Mouse (Mus musculus): ENCODE measurements around the gene Rras2. TPM values are rescaled to one million over a fixed set of nuclear protein-coding genes. Genes with fewer than 3 reads are reported as not detected.

Gene Rras2
- polyA plus RNA-seq, 1 experiment from 2014 or later, result 15.8 TPM

DNA sequence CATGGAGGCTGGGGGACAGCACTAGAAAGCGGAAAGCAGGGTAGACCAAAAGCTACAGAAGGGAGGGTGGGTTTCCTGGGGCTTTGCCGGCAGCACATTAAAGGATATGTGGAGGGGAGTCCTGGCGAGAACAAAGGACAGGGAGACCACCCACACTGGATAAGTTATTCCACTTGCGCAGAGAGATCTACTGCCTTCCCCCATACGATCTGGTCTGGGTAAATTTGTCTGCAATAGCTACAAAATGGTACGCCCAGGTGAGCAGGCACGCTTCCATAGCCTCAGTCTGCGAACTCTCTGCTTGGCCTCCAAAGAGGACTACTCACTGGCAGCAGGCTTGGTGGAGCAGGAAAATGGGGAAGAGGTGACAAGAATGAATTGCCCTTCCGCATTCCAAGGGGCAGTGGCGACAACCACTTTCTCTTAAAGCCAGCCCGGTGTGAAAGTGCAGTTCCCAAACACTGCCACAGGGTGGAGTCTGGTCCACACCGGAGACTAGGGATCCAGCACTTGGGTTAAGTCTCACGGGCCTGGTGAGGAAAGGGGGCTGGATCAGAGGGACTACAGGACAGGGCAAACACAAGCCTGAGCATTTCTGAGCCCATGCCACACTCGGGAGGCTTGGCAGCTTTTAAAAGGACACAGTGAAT lies 50.9 kb downstream of the Rras2 start:
- Histone ChIP-seq H3K9ac (peak overlapping the region; percentile 59), H3K27me3 (no peaks in the 10 kb centered on the region), H3K4me3 (peak overlapping the region; percentile 28), H3K9me3 (no peaks in the 10 kb centered on the region), H3K4me1 (replicated peaks) (peaks cover 23% of the 10 kb centered on the region), H3K36me3 (no peaks in the 10 kb centered on the region), H3K27ac (no peak overlapping the region), H3K4me2 (peak overlapping the region; percentile 58)
- peak; percentile 77 for ATAC-seq (ENCODE audit: low FRiP score)
- 6% methylated on average over 14 of the region's 14 CpGs for WGBS

DNA sequence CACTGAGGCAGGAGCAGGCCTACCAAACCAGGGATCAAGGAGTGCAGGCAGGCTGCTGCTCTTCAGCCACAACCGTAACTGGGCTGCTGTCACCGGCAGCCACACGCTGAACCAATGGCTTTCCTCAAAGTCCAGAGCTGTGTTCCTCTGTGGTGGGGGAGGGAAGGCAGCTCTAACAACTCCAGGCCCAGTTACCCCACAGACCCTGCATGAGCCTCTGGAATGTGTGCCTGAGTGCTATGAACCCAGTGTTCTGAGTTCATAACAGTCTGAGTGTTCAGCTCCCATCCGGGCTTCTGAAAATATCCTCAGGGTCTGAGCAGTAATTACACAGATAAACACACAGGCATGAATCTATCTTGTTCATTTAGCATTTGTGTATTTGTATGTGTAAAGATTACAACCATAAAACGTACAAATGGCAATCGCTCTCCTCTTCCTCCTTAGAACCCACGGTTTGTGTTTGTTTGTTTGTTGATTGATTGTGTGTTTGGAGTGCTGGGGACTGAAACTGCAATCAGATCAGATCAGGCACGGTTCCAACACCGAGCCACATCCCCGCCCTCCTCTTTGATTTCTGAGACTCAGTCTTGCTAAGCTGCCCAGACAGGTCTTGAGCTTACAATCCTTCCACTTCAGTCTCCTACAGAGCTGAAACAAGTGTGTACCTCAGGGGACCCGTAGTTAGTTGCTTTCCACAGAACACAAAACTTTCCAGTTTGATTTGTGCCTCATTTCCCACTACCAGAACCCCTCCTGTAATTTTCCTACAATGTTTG lies 52.0 kb downstream of the Rras2 start:
- Histone ChIP-seq H3K9ac (no peak overlapping the region), H3K27ac (no peak overlapping the region), H3K4me3 (no peak overlapping the region), H3K4me1 (replicated peaks) (peaks cover 19% of the 10 kb centered on the region), H3K36me3 (no peaks in the 10 kb centered on the region), H3K4me2 (no peak overlapping the region), H3K27me3 (no peaks in the 10 kb centered on the region), H3K9me3 (no peaks in the 10 kb centered on the region)
- WGBS, result 47% methylated on average over 11 of the region's 11 CpGs
- no peak for ATAC-seq (ENCODE audit: low FRiP score)

DNA sequence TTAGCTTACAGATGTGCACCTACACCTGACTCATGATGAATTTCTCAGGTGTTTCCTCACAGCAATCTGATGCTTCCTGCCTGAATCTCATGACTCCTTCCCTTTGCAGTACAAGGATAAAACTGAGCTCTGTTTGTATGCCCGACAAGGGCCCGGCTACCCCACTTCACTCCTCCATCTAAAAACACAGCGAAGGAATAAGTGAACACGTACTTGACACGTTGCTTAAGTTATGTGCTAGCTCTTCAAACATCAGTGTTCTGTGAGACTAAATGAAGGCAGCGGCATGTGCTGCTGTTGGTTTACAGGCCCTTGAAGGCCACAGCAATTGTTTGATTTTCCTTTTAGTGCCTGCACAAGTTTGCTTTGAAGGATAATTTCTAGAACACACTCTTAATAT lies 53.6 kb downstream of the Rras2 start:
- H3K4me1 ChIP-seq (replicated peaks), result peaks cover 19% of the 10 kb centered on the region
- no peak overlapping the region for H3K9ac ChIP-seq
- WGBS, result 91% methylated on average over 6 of the region's 6 CpGs
- no peak overlapping the region for H3K4me2 ChIP-seq
- no peak for ATAC-seq (ENCODE audit: low FRiP score)
- no peaks in the 10 kb centered on the region for H3K27me3 ChIP-seq
- no peaks in the 10 kb centered on the region for H3K36me3 ChIP-seq
- H3K27ac ChIP-seq, result no peak overlapping the region
- no peaks in the 10 kb centered on the region for H3K9me3 ChIP-seq
- no peak overlapping the region for H3K4me3 ChIP-seq

DNA sequence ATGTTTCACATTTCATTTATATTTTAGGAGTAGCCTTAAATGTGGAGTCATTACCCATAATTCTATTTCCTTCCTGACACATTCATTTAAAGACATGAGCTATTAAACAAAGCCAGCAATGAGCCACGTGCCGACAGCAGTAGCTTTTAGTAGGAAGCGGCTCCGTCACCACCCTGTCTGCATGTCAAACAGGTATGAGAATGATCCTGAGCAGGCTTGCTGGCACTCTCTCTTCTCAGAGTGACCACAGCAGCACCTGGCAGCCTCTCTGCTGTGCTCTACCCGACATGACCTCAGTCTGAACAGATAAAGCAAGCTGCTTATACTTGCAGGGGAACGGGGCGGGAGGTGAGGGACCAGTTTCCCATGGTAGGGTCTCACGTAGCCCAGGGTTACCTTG lies 54.0 kb downstream of the Rras2 start:
- H3K4me2 ChIP-seq, result no peak overlapping the region
- no peak overlapping the region for H3K27ac ChIP-seq
- no peaks in the 10 kb centered on the region for H3K9me3 ChIP-seq
- H3K4me3 ChIP-seq, result no peak overlapping the region
- ATAC-seq (ENCODE audit: low FRiP score), result no peak
- no peak overlapping the region for H3K9ac ChIP-seq
- peaks cover 19% of the 10 kb centered on the region for H3K4me1 ChIP-seq (replicated peaks)
- 76% methylated on average over 8 of the region's 8 CpGs for WGBS
- no peaks in the 10 kb centered on the region for H3K36me3 ChIP-seq
- H3K27me3 ChIP-seq, result no peaks in the 10 kb centered on the region

DNA sequence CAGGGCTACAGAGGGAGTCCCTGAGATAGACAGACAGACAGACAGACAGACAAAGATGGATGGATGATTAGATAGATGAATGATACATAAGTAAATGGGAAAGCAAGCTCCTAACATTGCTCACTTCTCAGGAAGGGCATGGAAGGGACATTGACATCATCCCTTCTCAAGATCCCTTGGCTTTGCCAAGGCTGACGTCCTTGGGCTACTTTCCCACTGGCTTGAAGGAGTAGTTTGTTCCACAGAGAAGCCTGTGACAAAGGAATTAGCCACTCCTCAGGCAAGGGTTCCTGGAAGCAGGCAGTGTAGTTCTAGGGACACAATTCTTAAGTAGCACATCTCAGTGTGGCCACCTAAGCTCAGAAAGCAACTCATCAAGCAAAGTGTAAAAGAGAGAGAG lies 55.1 kb downstream of the Rras2 start:
- no peak overlapping the region for H3K4me2 ChIP-seq
- H3K9me3 ChIP-seq, result no peaks in the 10 kb centered on the region
- H3K9ac ChIP-seq, result no peak overlapping the region
- WGBS, result 83% methylated on average over 1 of the region's 1 CpGs
- no peak for ATAC-seq (ENCODE audit: low FRiP score)
- H3K36me3 ChIP-seq, result no peaks in the 10 kb centered on the region
- no peak overlapping the region for H3K27ac ChIP-seq
- no peaks in the 10 kb centered on the region for H3K27me3 ChIP-seq
- H3K4me1 ChIP-seq (replicated peaks), result peaks cover 19% of the 10 kb centered on the region
- H3K4me3 ChIP-seq, result no peak overlapping the region

DNA sequence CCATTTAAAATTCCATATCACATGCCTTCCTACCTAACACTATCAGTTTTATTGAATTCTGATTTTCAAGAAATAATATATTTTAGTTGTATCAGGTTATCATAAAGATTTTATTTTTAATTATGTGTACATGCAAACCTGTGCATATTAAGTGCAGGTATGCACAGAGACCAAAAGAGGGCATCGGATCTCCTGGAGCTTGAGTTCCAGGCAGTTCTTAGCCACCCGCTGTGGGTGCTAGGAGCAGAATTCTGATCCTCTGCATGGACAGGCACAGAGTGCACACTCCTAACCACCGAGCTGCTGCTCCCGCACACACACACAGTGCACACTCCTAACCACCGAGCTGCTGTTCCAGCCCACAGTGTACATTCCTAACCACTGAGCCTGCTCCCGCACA lies 57.1 kb downstream of the Rras2 start:
- WGBS, result 96% methylated on average over 6 of the region's 6 CpGs
- no peak overlapping the region for H3K4me2 ChIP-seq
- no peak for ATAC-seq (ENCODE audit: low FRiP score)
- no peak overlapping the region for H3K4me3 ChIP-seq
- H3K9me3 ChIP-seq, result no peaks in the 10 kb centered on the region
- no peaks in the 10 kb centered on the region for H3K27me3 ChIP-seq
- H3K9ac ChIP-seq, result no peak overlapping the region
- no peaks in the 10 kb centered on the region for H3K36me3 ChIP-seq
- H3K4me1 ChIP-seq (replicated peaks), result peaks cover 12% of the 10 kb centered on the region
- H3K27ac ChIP-seq, result no peak overlapping the region

DNA sequence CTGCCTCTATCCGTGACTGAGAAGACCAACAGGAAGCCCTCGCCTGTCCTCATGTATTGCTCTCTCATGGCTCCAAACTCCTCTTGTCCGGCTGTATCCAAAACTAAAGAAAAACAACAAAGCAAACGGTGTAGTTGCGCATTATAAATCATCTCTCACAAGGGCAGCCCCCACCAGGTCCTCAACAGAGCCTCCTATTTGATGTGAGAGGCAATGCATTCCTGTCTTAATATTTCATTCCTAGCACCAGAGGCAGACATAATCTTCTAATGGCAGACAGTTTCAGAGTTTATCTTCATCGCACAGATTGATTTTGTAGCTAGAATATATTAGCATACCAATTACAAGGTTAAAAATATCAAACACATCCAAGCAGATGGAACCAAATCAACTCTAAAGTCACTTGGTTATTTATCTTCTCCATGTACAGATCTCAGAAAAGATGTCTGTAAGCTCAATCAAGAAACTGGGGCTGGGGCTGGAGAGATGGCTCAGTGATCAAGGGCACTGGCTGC lies 58.6 kb downstream of the Rras2 start:
- Histone ChIP-seq H3K4me1 (replicated peaks) (peaks cover 10% of the 10 kb centered on the region; the same call in 1 of the 2 replicates), H3K36me3 (no peaks in the 10 kb centered on the region), H3K27me3 (no peaks in the 10 kb centered on the region), H3K27ac (0 out of 2 replicates have a peak overlapping the region, but pooled peaks have one; percentile 36), H3K9ac (no peak overlapping the region), H3K4me2 (no peak overlapping the region), H3K4me3 (no peak overlapping the region), H3K9me3 (no peaks in the 10 kb centered on the region)
- WGBS, result 75% methylated on average over 6 of the region's 6 CpGs
- ATAC-seq (ENCODE audit: low FRiP score), result no peak

DNA sequence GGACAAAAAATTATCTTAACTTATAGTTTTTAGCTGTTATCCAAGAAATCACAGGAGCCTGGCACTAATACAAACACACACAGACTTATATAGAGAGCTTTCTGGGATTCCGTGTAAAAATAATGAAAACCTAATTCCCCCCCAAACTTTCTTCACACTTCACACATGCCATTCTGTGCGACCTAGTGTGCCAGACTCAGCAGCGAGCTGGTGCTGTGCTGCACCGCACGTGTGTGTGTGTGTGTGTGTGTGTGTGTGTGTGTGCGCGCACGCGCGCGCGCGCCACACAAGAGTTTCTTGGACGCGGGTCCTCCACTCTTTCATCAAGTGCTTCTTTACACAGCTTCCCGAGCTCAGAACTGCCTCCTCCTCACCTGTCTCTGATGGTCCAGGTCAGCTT lies 59.4 kb downstream of the Rras2 start:
- WGBS, result 93% methylated on average over 16 of the region's 16 CpGs
- Histone ChIP-seq H3K27ac (no peak overlapping the region), H3K9ac (no peak overlapping the region), H3K36me3 (no peaks in the 10 kb centered on the region), H3K4me3 (no peak overlapping the region), H3K9me3 (no peaks in the 10 kb centered on the region), H3K27me3 (no peaks in the 10 kb centered on the region), H3K4me1 (replicated peaks) (peaks cover 6% of the 10 kb centered on the region; the same call in 1 of the 2 replicates), H3K4me2 (no peak overlapping the region)
- ATAC-seq (ENCODE audit: low FRiP score), result no peak

DNA sequence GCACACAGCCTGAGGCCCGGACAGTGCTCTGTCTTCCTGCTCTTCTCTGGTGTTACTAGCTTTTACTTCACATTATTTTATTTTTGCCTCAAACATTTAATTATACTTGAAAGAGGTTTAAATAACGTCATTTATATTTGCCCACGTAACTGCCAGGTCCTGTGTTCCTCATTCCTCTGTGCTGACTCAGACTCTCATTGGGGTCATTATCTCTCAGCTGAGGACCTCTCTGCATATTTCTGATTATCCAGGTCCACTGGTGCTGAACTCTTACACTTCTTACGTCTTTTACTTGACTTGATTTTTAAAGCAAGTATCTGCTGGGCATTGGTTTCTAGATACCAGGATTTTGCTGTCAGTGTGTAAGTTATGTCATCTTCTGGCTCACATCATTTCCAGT lies 63.9 kb downstream of the Rras2 start:
- no peaks in the 10 kb centered on the region for H3K36me3 ChIP-seq
- ATAC-seq (ENCODE audit: low FRiP score), result no peak
- no peaks in the 10 kb centered on the region for H3K27me3 ChIP-seq
- peaks cover 6% of the 10 kb centered on the region; the same call in 1 of the 2 replicates for H3K4me1 ChIP-seq (replicated peaks)
- H3K9ac ChIP-seq, result no peak overlapping the region
- H3K27ac ChIP-seq, result no peak overlapping the region
- no peak overlapping the region for H3K4me3 ChIP-seq
- no peaks in the 10 kb centered on the region for H3K9me3 ChIP-seq
- H3K4me2 ChIP-seq, result no peak overlapping the region
- 85% methylated on average over 4 of the region's 4 CpGs for WGBS

DNA sequence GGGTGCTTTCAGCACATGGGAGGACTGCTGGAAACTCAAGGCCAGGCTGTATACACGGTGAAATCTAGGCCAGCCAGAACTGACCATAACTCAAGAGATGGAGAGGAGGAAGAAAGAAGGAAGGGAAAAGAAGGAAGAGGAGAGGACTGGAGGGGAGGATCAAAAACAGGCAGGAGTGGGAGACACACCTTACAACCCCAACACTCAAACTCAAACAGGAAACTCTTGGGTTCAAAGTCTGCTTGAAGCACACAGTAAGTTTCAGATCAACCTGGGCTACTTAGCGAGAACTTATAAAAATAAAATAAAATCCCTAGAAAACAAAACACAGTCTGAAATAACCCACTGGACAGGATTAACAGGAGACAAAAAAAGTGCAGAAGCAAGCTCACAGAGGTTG lies 71.8 kb downstream of the Rras2 start:
- Histone ChIP-seq H3K9ac (no peak overlapping the region), H3K4me3 (no peak overlapping the region), H3K27ac (no peak overlapping the region), H3K27me3 (no peaks in the 10 kb centered on the region), H3K4me1 (replicated peaks) (peaks cover 10% of the 10 kb centered on the region), H3K9me3 (no peaks in the 10 kb centered on the region), H3K4me2 (no peak overlapping the region), H3K36me3 (no peaks in the 10 kb centered on the region)
- no peak for ATAC-seq (ENCODE audit: low FRiP score)
- WGBS, result 82% methylated on average over 2 of the region's 2 CpGs

DNA sequence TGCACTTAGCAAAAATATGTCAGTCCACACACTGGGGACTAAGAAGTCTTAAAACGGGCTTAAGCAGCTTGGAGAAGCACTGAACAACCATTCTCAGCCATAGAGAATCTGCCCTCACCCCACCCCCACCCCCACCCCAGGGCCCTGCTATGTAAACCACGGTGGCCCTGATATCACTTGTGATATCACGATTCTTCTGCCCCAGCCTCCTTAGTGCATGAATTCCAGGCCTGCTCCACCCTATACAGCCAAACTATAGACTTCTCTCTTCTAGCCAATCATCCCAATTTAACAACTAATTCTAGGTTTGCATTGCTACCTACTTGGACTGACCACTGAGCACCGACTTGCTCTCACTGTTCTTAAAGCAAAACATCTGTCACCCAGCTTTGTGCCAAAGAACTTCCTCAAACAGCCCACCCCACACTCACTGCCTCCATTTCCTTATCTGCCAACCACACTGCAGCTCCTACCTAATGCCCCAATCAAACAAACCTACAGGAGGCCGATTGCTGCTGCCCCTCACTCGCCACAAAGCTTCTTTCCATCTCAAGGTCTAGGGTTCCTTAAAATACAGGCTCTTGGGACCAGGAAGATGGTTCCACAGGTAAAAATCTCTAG lies 73.5 kb downstream of the Rras2 start:
- no peak for ATAC-seq (ENCODE audit: low FRiP score)
- peaks cover 11% of the 10 kb centered on the region; the same call in 1 of the 2 replicates for H3K36me3 ChIP-seq

More for the DNA sequence above, 73.5 kb downstream of the Rras2 start:
- WGBS, result 88% methylated on average over 6 of the region's 6 CpGs
- Histone ChIP-seq H3K4me3 (no peak overlapping the region), H3K9me3 (no peaks in the 10 kb centered on the region), H3K4me2 (no peak overlapping the region), H3K4me1 (replicated peaks) (peaks cover 10% of the 10 kb centered on the region), H3K27me3 (no peaks in the 10 kb centered on the region), H3K27ac (no peak overlapping the region), H3K9ac (no peak overlapping the region)

Data from hindbrain, embryonic 13.5 days (tissue).